Mouse (Mus musculus): Measurements from ENCODE around the gene Nuf2. TPM values are rescaled to one million over a fixed set of nuclear protein-coding genes. Genes with fewer than 3 reads are reported as not detected.
A peak's percentile ranks its signal among the peaks of the same experiment; 100 is the strongest.
"Not testable (repeated sequence)": the region's sequence is repeated elsewhere in the genome, so short reads cannot be mapped to it uniquely, and the experiment has no call there.

Gene Nuf2
- total RNA-seq (2021): under 1 TPM; 0.54 to 0.70 TPM
- long read RNA-seq, experiment 1: 0 reads
- long read RNA-seq, experiment 2: 0 reads

DNA sequence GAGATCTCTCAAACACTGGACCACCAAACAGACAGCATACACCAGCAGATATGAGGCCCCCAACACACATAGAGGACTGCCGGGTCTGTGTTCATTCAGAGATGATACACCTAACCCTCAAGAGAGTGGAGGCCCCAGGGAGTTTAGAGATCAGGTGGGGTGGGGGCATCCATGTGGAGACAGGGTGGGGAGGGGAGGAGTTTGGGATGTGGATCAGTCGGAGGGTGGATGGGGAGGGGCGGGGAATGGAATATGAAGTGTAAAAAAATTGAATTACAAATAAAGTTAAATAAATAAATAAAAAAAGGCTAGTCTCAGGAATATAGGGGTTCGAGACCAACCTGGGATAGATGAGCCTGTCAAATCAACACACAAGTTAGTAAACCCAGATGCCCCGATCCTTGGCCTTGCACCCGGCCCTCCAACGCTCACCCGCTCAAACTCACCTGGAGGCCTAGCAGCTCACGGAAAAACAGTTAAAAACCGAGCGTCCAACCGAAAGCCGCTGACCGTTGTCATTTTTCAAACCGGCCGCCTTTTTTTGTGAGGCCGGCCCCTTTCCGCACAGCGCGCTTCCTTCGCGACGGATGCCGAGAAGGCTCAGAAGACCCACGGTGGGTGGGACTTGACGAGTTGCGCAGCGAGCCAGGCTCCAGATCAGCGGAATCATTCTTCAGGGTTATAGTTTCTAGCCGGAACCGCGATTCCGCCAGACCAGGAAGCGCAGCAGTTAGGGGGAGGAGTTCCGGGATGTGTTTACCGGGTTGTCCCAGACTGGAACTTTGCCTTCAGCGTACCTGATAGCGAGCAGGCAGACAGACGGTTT lies at the start of gene Nuf2:
Gene Nuf2 (minus strand): TSS at position 589 of the 826 bp plus-strand sequence.
- DNase-seq: peak; percentile 97

DNA sequence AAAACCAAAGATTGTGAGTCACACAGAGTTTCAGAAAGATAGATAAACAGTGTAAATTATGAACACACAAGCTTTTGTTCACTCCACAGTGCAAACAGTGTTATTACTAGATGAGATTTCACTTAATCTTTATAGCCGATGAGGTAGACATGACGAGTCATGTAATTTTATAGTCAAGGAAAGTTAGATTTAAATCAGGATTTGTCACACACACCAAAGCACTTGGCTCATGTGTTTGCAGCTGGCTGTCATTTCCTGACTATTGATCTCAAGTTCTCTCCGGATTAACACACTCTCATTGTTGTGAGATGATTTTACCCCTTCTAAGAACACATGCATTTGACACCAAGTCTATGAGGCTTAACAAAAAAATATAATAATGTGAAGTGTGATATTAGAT lies 48.3 kb upstream of the Nuf2 start:
- no peak for DNase-seq

DNA sequence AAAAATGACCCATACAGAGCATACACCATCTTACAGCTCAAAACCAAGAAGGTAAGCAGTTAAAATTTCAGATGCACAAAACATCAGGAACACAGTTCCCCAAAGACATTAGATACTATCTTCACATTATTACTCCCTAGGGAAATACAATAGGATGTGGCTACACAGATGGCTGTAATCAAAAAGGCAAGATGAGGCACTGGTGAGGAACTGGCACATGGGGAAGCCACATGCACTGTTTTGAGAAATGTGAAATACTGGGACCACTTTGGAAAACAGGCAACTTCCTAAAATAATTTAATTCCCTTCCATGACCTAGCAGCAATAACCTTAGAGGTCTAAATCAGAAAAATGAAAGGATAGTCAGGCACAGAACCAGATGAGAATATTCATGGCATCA lies 42.9 kb upstream of the Nuf2 start:
- DNase-seq: no peak

DNA sequence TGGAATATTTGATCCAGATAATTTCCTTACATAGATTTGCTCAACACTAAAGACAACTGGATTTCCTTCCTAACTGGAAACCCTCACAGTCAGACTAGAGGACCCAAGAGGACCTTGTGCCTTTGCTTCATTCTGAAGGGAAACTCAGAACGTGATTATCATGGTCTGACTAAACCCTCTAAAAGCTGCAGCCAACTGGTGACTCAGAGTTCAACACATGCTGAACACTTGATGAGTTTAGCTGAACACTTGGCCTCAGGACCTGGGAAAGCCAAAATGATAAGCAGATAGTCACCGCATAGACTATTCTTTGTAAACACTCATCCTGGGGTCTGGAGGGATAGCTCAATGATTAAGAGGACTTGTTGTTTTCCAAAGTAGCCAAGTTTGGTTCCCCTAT lies 24.4 kb upstream of the Nuf2 start:
- no peak for DNase-seq

DNA sequence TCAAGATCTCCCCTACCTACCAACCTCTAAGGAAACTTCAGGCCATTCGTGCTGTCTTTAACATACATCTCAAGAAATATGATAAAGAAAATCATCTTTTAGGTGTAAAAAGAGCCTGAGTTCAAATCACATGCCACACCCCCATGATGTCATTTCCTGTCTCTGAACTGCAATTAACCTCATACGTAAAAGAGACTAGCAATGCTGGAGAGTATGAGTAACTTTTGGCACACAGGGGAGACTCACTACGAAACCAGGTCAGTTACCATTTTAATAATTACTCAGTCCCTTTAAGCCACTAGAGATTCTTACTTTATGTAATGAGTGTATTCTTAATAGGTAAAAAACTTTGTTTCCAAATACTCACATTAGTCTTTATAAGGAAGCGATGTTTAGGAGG lies 23.8 kb upstream of the Nuf2 start:
- no peak for DNase-seq

DNA sequence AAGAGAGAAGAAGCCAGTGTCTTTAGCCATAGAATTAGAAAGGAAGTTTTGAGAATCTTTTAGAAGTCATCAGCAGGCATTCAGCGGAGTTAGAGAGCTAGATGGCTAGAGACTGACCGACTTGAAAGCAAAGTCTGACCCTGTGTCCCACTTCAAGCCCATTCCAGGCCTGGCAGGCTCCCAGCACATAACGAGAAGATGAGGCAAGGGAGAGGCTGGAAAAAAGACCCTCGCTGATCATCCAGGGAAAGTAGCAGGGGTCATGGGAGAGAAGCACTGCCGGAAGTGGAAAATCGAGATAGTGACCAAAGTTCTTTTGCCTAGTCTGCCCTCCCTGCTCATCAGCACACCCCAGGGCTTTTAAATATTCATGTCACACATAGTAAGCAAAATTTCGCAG lies 22.2 kb upstream of the Nuf2 start:
- DNase-seq: no peak

DNA sequence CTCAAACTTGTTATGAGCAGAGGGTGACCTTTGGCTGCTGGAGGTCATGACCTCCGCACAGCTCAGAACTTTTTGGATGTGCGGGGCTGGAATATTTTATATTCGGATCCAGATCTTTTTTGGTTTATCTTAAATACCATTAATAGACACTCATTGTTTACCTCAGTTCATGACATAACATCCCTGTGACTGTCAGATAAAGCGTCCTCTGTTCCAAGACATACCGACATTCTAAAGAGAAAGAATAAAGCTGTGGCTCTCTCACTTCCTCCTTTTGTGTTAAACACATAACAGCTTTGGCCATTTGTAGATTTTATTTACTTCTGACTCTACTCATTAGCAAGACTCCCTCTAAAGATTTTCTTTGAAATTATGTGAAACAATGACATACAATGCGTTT lies 9.2 kb upstream of the Nuf2 start:
- DNase-seq: no peak

DNA sequence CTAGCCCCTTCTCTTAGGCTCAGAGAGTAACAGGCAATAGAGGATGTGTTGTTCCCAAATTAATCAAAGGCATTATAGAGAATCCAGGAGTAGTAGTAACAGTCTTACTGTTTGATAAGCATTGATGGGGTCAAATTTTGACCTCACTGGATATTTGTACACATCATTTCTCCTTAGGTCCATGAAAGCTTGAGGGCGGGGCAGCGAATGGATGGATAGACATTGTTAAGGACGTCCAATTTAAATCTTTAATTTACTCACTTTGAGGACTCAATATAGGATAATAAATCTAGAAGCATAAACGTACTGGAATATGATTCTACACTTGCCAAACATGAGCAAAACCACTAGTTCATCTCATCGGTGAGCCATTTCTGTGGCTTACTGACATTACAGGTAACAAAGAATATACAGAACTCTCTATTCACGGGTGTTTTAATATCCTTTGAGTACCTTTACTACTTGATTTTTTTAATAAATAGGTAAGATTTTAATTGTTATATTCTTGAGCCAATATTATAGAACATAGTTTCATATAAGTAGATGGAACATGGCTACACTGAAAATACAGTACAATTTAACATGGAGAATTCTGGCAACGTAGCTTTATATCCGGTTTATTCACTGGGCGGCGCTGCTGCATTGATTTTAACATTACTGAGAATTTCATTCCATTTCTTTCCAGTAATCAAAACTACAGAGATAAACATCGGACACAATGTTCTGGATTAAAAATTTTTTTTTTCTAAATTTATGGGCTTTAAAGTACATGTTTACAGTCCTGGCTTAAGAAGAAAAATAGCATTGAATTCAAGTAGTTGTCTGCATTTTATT lies 655 bp upstream of the Nuf2 start:
- DNase-seq: peak; percentile 38

DNA sequence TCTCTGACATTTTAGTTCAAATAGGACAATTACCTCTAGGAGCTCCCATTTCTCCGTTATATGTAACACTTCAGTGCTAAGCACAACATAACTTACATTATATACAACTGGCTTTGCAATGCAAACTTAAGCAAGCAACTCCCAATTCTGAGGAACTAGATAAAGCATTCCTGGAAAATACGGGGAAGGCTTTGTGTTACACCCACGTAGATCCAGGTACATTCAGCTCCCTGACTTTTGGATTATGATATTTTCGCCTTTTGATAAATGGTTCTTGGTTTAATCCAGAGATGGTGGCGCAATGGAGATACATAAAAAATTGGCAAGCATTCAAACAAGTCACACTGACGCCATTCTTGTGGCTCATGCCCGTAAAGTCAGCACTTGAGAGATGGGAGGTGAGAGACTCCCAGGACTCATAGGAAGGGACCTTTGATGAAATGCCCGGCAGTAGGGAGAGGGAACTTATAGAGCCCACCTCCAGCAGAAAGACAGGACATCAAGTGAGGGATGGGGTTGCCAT lies 1.2 kb downstream of the Nuf2 start:
- no peak for DNase-seq

DNA sequence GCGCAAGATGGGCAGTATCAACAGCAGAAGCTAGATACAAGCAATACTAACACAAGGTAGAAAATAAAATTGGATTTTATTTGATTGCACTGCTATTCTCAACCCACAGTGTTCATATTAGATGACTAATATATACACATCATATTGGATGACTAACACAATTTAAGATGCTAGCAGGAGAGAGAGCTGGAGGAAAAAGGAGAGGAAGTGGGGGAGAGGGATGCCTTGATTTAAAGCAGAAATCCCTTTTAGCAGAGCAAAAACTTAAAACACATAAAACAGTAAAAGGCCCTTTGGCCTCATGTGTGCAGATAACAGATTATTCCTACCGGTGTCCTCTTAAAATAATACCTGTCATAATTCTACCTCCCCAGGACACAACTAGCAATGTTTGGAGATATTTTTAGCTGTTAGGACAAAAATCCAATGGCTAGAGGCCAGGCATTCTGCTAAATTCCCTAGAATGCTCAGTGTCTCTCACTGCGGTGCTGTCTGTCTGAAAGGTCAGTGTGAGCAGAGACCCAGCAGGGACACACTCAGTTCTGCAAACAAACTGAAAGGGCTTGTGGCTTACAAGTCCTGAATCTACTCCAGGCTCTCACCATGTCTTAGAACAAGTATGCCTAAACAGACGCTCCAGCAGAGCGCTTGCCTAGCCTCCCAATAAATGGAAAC lies 5.1 kb downstream of the Nuf2 start:
- no peak for DNase-seq

DNA sequence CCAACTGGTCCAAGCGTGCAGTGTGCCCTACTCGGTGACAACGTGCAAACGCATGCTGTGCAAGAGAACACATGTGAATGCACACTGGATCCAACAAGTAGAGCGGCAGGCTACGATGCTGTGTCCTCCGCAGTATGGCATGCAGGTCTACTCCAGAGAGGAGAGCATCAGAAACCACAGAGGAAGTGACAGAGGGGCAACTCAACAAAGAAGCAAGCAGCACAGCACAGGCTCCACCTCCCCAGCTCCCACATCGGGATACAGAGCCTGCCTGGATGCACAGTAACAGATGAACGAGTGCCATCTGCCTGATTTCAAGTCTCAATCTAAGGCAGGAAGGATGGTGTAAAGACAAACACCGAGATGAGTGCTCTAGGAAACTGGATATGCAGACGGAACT lies 11.9 kb downstream of the Nuf2 start:
- no peak for DNase-seq

DNA sequence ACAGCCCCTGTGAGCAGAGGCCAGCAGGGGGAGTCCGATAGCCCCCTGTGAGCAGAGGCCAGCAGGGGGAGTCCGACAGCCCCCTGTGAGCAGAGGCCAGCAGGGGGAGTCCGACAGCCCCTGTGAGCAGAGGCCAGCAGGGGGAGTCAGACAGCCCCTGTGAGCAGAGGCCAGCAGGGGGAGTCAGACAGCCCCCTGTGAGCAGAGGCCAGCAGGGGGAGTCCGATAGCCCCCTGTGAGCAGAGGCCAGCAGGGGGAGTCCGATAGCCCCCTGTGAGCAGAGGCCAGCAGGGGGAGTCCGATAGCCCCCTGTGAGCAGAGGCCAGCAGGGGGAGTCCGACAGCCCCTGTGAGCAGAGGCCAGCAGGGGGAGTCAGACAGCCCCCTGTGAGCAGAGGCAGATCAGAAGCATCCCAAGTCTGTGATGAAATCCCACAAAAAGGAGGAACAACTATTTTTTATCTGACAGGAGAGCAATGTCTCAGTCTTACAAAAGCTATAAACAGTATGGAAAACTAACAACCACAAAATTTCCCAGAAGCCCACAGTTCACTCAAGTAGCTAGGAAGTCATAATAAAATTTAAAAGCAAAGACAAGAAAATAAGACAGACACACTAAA lies 13.3 kb downstream of the Nuf2 start:
- not testable (repeated sequence) for DNase-seq

DNA sequence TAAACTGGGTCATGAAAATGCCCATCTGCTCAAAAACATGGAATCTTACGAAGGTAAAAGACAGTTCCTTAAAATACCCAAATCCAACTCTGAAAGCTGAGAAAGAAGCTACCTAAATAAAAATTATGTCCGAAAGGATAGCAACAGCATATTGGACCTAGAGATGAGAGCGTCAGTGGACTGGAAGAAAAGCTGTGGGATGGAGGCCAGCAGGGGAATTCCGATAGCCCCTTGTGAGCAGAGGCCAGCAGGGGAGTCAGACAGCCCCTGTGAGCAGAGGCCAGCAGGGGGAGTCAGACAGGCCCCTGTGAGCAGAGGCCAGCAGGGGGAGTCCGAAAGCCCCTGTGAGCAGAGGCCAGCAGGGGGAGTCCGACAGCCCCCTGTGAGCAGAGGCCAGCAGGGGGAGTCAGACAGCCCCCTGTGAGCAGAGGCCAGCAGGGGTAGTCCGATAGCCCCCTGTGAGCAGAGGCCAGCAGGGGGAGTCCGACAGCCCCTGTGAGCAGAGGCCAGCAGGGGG lies 13.8 kb downstream of the Nuf2 start:
- no peak for DNase-seq

DNA sequence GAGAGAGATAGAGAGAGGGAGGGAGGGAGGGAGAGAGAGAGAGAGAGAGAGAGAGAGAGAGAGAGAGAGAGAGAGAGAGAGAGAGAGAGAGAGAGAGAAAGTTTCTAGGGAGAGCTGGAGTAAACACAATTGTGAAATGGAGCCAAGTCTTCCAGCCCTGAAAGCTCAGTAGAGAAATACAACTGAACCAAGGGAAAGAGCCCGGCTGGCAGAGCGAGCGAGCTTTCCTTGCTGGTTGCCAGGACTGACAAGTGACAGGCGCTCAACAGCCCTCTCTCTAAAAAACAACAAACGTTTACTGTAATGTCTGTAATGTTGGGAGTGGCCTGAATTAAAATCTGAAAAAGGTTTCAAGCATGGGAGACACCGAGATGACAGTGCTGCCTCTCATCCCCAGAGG lies 24.9 kb downstream of the Nuf2 start:
- no peak for DNase-seq

DNA sequence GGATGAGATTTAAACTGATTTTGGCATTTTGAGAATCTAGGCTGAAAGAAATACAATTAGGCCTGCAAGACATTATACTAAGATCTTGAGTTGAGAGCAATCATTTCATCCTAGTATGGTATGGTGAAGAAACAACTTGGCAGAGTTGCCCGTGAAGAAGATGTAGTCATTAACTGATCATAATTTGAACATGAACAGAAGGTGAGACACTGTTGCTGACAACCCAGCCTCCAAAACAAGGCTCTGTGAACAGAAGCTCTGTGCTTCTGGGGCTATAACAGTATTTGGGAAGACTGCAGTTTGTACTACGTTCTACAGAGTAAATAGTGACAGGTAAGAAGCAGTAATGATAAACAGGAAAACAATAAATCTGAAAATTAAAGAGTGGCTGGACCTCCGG lies 28.4 kb downstream of the Nuf2 start:
- DNase-seq: no peak

DNA sequence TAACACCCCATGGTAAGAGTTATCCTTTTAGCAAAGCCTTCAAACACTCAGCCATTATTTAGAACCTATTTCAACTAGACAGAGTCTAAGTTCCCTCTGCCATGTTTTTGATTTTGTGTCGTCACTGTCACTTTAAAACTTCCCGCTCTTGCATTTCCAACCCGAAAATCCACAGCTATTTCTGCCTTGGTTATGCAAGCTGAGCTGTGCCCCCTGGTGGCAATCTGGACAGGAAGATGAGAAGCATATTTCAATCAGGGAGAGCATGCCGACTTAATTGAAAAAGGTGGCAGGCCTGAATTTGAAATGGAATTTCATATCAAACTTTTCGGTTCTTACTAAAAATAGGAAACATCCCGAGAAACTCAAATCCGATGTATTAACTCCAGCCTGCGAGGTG lies 35.6 kb downstream of the Nuf2 start:
- DNase-seq: no peak

DNA sequence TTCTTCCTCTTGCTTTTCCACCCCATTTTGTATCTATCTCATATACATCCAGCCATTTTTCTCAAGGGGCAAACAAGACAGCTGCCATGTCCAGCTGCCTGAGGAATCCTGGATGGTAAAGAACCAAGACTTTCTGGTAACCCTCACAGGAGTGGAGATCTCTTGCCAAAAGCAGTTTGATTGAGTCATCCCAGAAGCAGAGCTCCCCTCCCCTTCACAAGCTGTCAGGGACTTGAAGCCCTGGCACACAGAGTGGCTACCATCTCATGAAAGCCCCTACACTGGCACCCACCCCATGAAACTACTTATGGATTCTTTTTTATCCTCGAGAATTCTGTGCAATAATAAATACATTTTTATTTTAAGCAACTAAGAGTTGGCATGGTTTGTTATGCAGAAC lies 39.7 kb downstream of the Nuf2 start:
- no peak for DNase-seq

DNA sequence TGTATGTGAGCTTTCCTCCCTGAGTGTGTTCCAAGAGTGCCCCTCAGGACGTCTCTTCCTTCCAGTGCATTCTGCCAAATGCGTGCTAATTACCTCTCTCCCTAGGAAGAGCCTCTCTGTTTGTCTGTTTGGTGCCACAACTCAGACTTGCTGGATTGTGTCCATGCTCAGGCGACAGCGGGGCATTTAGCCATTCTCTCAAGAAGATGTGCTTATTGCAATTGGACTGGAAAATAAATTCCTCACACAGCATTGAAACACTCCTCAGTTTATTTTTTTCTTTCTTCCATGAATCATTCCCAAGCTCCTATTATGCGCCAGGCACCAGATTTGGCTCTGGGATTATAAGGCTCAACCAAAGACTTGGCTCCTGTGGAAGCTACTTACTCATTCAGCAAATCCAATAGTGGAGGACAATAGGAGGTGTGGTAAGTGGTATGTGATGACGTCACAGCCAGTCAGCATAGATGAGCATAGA lies 45.8 kb downstream of the Nuf2 start:
- no peak for DNase-seq

DNA sequence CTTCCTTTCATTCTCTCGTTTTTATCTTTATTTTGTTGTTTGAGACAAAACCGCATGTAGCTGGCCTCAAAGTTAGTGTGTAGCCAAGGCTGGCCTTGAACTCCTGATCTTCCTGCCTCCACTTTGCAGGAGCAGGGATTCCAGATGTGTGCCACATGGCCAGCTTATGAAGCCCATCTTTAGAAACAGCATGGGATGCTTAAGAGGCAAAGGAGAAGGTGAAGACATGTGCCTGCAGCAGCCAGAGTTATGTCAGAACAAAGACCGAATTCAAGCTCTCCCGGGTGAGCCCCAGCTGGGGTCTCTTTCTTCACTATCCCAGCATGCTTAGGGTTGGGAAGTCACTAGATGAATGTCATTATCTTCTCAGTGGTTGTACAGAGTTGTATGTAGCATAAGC lies 46.7 kb downstream of the Nuf2 start:
- no peak for DNase-seq

DNA sequence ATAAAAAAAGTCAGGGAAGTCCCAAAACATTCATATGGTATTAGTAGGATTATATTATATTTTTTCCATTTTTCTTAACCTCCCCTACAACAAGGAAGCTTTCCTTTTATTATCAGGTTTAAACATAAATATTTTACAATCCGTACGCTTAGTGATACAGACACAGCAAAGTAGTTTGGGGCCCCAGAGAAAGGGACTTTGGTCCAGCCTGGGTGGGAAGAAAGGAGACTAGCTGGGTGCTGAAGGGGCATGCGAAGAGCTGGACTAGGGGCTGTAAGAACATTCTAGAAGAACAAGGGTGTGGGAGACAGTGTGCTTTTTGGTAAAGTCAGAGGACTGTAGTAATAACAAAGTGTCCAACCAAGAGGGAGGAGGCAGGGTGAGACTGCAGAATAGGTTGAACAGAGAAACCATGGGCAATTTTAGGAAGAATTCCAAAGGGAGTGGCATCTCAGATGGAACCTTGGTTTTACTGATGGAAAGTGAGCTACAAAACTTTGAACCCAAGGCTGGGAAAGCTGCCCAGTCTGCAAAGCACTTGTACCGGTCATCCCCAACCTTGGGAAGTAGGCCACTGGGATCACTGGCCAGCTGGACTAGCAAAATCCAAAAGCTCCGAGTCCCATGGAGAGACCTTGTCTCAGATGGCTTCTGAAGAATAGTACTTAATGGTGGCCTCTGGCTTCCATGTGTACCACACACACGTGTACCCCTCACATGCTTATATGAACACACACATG lies 48.5 kb downstream of the Nuf2 start:
- DNase-seq: no peak

DNA sequence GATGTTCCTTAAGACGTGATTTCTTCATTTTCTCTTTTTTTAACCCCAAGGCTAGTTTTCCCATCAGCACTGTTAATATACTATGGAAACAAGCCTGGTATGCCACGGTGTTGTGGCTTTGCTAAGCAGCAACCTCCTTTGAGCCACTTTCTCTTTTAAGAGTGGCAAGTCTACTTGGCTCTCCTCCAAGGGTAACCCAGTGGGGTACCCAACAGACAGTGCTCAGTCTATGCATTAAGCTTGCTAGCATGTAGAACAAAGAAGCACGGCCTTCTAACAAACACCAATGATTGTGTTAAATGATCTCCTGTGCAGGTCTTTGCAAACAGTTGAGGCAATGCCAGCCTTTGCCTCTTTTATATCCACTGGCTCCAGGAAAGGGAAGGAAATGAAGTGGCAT lies 60.1 kb downstream of the Nuf2 start:
- no peak for DNase-seq

Measured in gastrocnemius, postnatal 25 days (tissue).